21 mouse cellular contexts compared by ENCODE assay signal in genomic region chr1:106513481-106513880, GRCm38 (mm10).
DNase-seq lines count a peak whose midpoint lies in the region; ATAC-seq lines count a peak whose summit lies in the region.
"Had no signal": no experiment of that assay in that cellular context is flagged by ENCODE, and none has a peak within 500 bp of the region (broad histone marks: within the 10 kb centered on the region; RNA-seq: fewer than 3 reads in every experiment).

No protein-coding gene starts in this region.

- peaks cover 17% of the 10 kb centered on the region for H3K4me1 ChIP-seq in heart, embryonic 15.5 days (replicated peaks)
- H3K4me1 ChIP-seq in lung, embryonic 16.5 days (replicated peaks; ENCODE audit: control insufficient read depth, insufficient read depth, low read length), result peaks cover 8% of the 10 kb centered on the region; the same call in 1 of the 2 replicates
- H3K4me1 ChIP-seq: embryonic facial prominence, embryonic 12.5 days; forebrain, embryonic 12.5 days; hindbrain, embryonic 13.5 days had no signal

- no peak overlapping the region for H3K4me3 ChIP-seq in heart, embryonic 15.5 days
- H3K4me3 ChIP-seq in lung, embryonic 16.5 days (ENCODE audit: low read length), result no peak overlapping the region
- H3K4me3 ChIP-seq: embryonic facial prominence, embryonic 12.5 days; forebrain, embryonic 12.5 days; hindbrain, embryonic 13.5 days had no signal

- H3K27me3 ChIP-seq in heart, embryonic 15.5 days, result no peaks in the 10 kb centered on the region
- H3K27me3 ChIP-seq in lung, embryonic 16.5 days (ENCODE audit: control insufficient read depth, insufficient read depth, low read depth, low read length), result no peaks in the 10 kb centered on the region
- H3K27me3 ChIP-seq: embryonic facial prominence, embryonic 12.5 days; forebrain, embryonic 12.5 days; hindbrain, embryonic 13.5 days had no signal

- no peaks in the 10 kb centered on the region for H3K9me3 ChIP-seq in heart, embryonic 15.5 days (replicated peaks)
- H3K9me3 ChIP-seq in lung, embryonic 16.5 days (ENCODE audit: control insufficient read depth, low read length), result no peaks in the 10 kb centered on the region
- H3K9me3 ChIP-seq: embryonic facial prominence, embryonic 12.5 days; forebrain, embryonic 12.5 days; G1E; hindbrain, embryonic 13.5 days had no signal

- no peaks in the 10 kb centered on the region for H3K36me3 ChIP-seq in heart, embryonic 15.5 days
- no peaks in the 10 kb centered on the region for H3K36me3 ChIP-seq in lung, embryonic 16.5 days (ENCODE audit: control insufficient read depth, insufficient read depth, low read length)
- H3K36me3 ChIP-seq: embryonic facial prominence, embryonic 12.5 days; forebrain, embryonic 12.5 days; G1E; hindbrain, embryonic 13.5 days had no signal

- ATAC-seq in heart, embryonic 15.5 days (replicated peaks; ENCODE audit: insufficient number of reproducible peaks, insufficient read depth, low FRiP score, low read depth), result no peak
- ATAC-seq in lung, embryonic 16.5 days (ENCODE audit: low read depth), result peak; percentile 20
- peak; percentile 13 for ATAC-seq in granulocyte monocyte progenitor cell, adult 5-6 weeks (replicated peaks; ENCODE audit: poor library complexity, severe bottlenecking)
- ATAC-seq: CD4-positive, CD25-positive, alpha-beta regulatory T cell, adult 4 months; hindbrain, postnatal 0 days had no signal

- no peak for DNase-seq in heart, postnatal 4 days
- DNase-seq in kidney, adult 9 months, result peak; percentile 4
- DNase-seq in kidney, adult 8-10 months, result no peak
- DNase-seq in lung, postnatal 36 days, result no peak
- DNase-seq: adrenal gland, adult 8-10 months; adrenal gland, postnatal 36 days; B cell, adult 2 months; cerebellum, adult 2 months; cerebellum, postnatal 10 days; embryo, embryonic 11 days; gastrocnemius, postnatal 10 days; heart, postnatal 10 days had no signal

- H3K27ac ChIP-seq in heart, embryonic 15.5 days, result peak overlapping the region; percentile 11; the same call in 1 of the 2 replicates
- H3K27ac ChIP-seq in lung, embryonic 16.5 days (ENCODE audit: low read length), result peak overlapping the region; percentile 86
- H3K27ac ChIP-seq: embryonic facial prominence, embryonic 12.5 days; forebrain, embryonic 12.5 days; hindbrain, embryonic 13.5 days; hindbrain, postnatal 0 days had no signal

- H3K9ac ChIP-seq in heart, embryonic 15.5 days, result no peak overlapping the region
- H3K9ac ChIP-seq in lung, embryonic 16.5 days (ENCODE audit: low read length), result no peak overlapping the region
- H3K9ac ChIP-seq: embryonic facial prominence, embryonic 12.5 days; forebrain, embryonic 12.5 days; hindbrain, embryonic 13.5 days had no signal

- 69% methylated on average over 4 of the region's 4 CpGs for WGBS in heart, embryonic 15.5 days
- 47% methylated on average over 4 of the region's 4 CpGs for WGBS in lung, embryonic 16.5 days

- H3K4me2 ChIP-seq in heart, embryonic 15.5 days, result no peak overlapping the region
- 0 out of 2 replicates have a peak overlapping the region, but pooled peaks have one; percentile 22 for H3K4me2 ChIP-seq in lung, embryonic 16.5 days (ENCODE audit: low read depth, low read length)
- H3K4me2 ChIP-seq: embryonic facial prominence, embryonic 12.5 days; forebrain, embryonic 12.5 days; hindbrain, embryonic 13.5 days had no signal
